ENCODE assay signal across 32 mouse cellular contexts in genomic region chr12:72744803-72745360, GRCm38 (mm10). TPM values are rescaled to one million over a fixed set of nuclear protein-coding genes. Genes with fewer than 3 reads are reported as not detected.
DNase-seq lines count a peak whose midpoint lies in the region; ATAC-seq and TF ChIP-seq lines count a peak whose summit lies in the region.
"Had no signal": no experiment of that assay in that cellular context is flagged by ENCODE, and none has a peak within 500 bp of the region (broad histone marks: within the 10 kb centered on the region; RNA-seq: fewer than 3 reads in every experiment).

No protein-coding gene starts in this region.

- WGBS in heart, embryonic 13.5 days: 30% methylated on average over 9 of the region's 9 CpGs
- WGBS in lung, postnatal 0 days: 20% methylated on average over 9 of the region's 9 CpGs

- no peaks in the 10 kb centered on the region for H3K9me3 ChIP-seq in heart, embryonic 13.5 days
- no peaks in the 10 kb centered on the region for H3K9me3 ChIP-seq in G1E (replicated peaks)
- H3K9me3 ChIP-seq in lung, postnatal 0 days (ENCODE audit: low read length): no peaks in the 10 kb centered on the region
- H3K9me3 ChIP-seq: embryonic facial prominence, embryonic 10.5 days; embryonic facial prominence, embryonic 15.5 days; forebrain, embryonic 12.5 days; heart, embryonic 12.5 days; hindbrain, embryonic 12.5 days; intestine, embryonic 15.5 days; limb, embryonic 12.5 days; liver, embryonic 13.5 days; midbrain, embryonic 12.5 days; neural tube, embryonic 15.5 days; stomach, embryonic 15.5 days had no signal

- no peaks in the 10 kb centered on the region for H3K27me3 ChIP-seq in heart, embryonic 13.5 days (replicated peaks)
- H3K27me3 ChIP-seq in G1E (ENCODE audit: insufficient read depth, low read length): no peaks in the 10 kb centered on the region; the same call in 1 of the 2 replicates
- no peaks in the 10 kb centered on the region for H3K27me3 ChIP-seq in lung, postnatal 0 days (replicated peaks; ENCODE audit: insufficient read depth, low read length)
- H3K27me3 ChIP-seq: embryonic facial prominence, embryonic 15.5 days; forebrain, embryonic 12.5 days; heart, embryonic 12.5 days; hindbrain, embryonic 12.5 days; intestine, embryonic 15.5 days; limb, embryonic 12.5 days; liver, embryonic 13.5 days; midbrain, embryonic 12.5 days; neural tube, embryonic 15.5 days; stomach, embryonic 15.5 days had no signal

- H3K27ac ChIP-seq in heart, embryonic 13.5 days (replicated peaks): 0 out of 2 replicates have a peak overlapping the region, but pooled peaks have one; percentile 20
- H3K27ac ChIP-seq in lung, postnatal 0 days (ENCODE audit: low read length): no peak overlapping the region
- H3K27ac ChIP-seq: embryonic facial prominence, embryonic 10.5 days; embryonic facial prominence, embryonic 15.5 days; forebrain, embryonic 12.5 days; hindbrain, embryonic 12.5 days; hindbrain, postnatal 0 days; intestine, embryonic 15.5 days; kidney, postnatal 0 days; limb, embryonic 12.5 days; liver, embryonic 13.5 days; midbrain, embryonic 12.5 days; neural tube, embryonic 15.5 days; stomach, embryonic 15.5 days had no signal

- H3K4me1 ChIP-seq in heart, embryonic 13.5 days: peaks cover 2% of the 10 kb centered on the region
- H3K4me1 ChIP-seq in G1E (ENCODE audit: insufficient read depth, low read depth, low read length): peaks cover 17% of the 10 kb centered on the region
- H3K4me1 ChIP-seq in lung, postnatal 0 days (ENCODE audit: insufficient read depth, low read depth, low read length): no peaks in the 10 kb centered on the region
- H3K4me1 ChIP-seq: embryonic facial prominence, embryonic 15.5 days; hindbrain, embryonic 12.5 days; intestine, embryonic 15.5 days; midbrain, embryonic 12.5 days; neural tube, embryonic 15.5 days; stomach, embryonic 15.5 days had no signal

- no peak for ATAC-seq in heart, embryonic 13.5 days (ENCODE audit: extremely low read depth, insufficient number of reproducible peaks, low FRiP score, low TSS enrichment)
- peak; percentile 67 for ATAC-seq in G1E (ENCODE audit: extremely low read depth, insufficient number of reproducible peaks, low FRiP score, poor library complexity, severe bottlenecking)
- peak; percentile 46 for ATAC-seq in granulocyte monocyte progenitor cell, adult 5-6 weeks (replicated peaks; ENCODE audit: poor library complexity, severe bottlenecking)
- no peak for ATAC-seq in activated CD4-positive, CD25-positive, alpha-beta regulatory T cell, adult 4 months
- ATAC-seq in lung, postnatal 0 days: no peak
- ATAC-seq: forebrain, postnatal 0 days; hindbrain, postnatal 0 days; intestine, embryonic 15.5 days had no signal

- no peaks in the 10 kb centered on the region for H3K36me3 ChIP-seq in heart, embryonic 13.5 days
- H3K36me3 ChIP-seq in G1E (replicated peaks): no peaks in the 10 kb centered on the region
- no peaks in the 10 kb centered on the region for H3K36me3 ChIP-seq in lung, postnatal 0 days (ENCODE audit: insufficient read depth, low read length)
- H3K36me3 ChIP-seq: embryonic facial prominence, embryonic 10.5 days; embryonic facial prominence, embryonic 15.5 days; forebrain, embryonic 12.5 days; heart, embryonic 12.5 days; hindbrain, embryonic 12.5 days; intestine, embryonic 15.5 days; limb, embryonic 12.5 days; liver, embryonic 13.5 days; midbrain, embryonic 12.5 days; neural tube, embryonic 15.5 days; stomach, embryonic 15.5 days had no signal

- no peak overlapping the region for H3K4me3 ChIP-seq in heart, embryonic 13.5 days
- H3K4me3 ChIP-seq in G1E (ENCODE audit: low read depth, low read length): no peak overlapping the region
- no peak overlapping the region for H3K4me3 ChIP-seq in lung, postnatal 0 days (ENCODE audit: low read depth, low read length)
- H3K4me3 ChIP-seq: embryonic facial prominence, embryonic 10.5 days; embryonic facial prominence, embryonic 15.5 days; forebrain, embryonic 12.5 days; heart, embryonic 12.5 days; hindbrain, embryonic 12.5 days; intestine, embryonic 15.5 days; limb, embryonic 12.5 days; liver, embryonic 13.5 days; midbrain, embryonic 12.5 days; neural tube, embryonic 15.5 days; stomach, embryonic 15.5 days had no signal

- peak overlapping the region; percentile 17; the same call in 1 of the 2 replicates for H3K4me2 ChIP-seq in heart, embryonic 13.5 days
- no peak overlapping the region for H3K4me2 ChIP-seq in lung, postnatal 0 days (replicated peaks; ENCODE audit: low read depth, low read length)
- H3K4me2 ChIP-seq: embryonic facial prominence, embryonic 15.5 days; forebrain, embryonic 12.5 days; heart, embryonic 12.5 days; hindbrain, embryonic 12.5 days; intestine, embryonic 15.5 days; limb, embryonic 12.5 days; liver, embryonic 13.5 days; midbrain, embryonic 12.5 days; neural tube, embryonic 15.5 days; stomach, embryonic 15.5 days had no signal

- TF ChIP-seq EP300 in lung, postnatal 0 days (IDR thresholded peaks at IDR 0.05): no peak

- no peak overlapping the region for H3K9ac ChIP-seq in heart, embryonic 13.5 days
- H3K9ac ChIP-seq in lung, postnatal 0 days (replicated peaks; ENCODE audit: low read depth): no peak overlapping the region
- H3K9ac ChIP-seq: embryonic facial prominence, embryonic 15.5 days; forebrain, embryonic 12.5 days; forebrain, postnatal 0 days; heart, embryonic 12.5 days; hindbrain, embryonic 12.5 days; intestine, embryonic 15.5 days; limb, embryonic 12.5 days; liver, embryonic 13.5 days; midbrain, embryonic 12.5 days; neural tube, embryonic 15.5 days; stomach, embryonic 15.5 days had no signal

- DNase-seq in heart, adult 8-10 months (ENCODE audit: low spot score): no peak
- DNase-seq in 416B (ENCODE audit: low read depth) (peak; percentile 49), G1E (ENCODE audit: low spot score) (peak; percentile 18)
- DNase-seq in thymus, postnatal 4 days: no peak
- DNase-seq in lung, postnatal 0 days (ENCODE audit: low spot score): no peak
- DNase-seq: adrenal gland, adult 8-10 months; cerebellum, adult 2 months; cerebellum, postnatal 14 days; forebrain, postnatal 0 days; heart, postnatal 14 days; kidney, adult 2 months; liver, embryonic 13.5 days; lung, adult 2 months; lung, postnatal 14 days; retina, postnatal 1 day; right cerebral cortex, postnatal 14 days; thymus, postnatal 14 days had no signal

- no peak for TF ChIP-seq CTCF in G1E (IDR thresholded peaks at IDR 0.05; ENCODE audit: low read depth, low read length)
- no peak for TF ChIP-seq CTCF in lung, postnatal 0 days (IDR thresholded peaks at IDR 0.05)

RNA-seq across cellular contexts. Expression of gene Ppm1a, which starts 12.4 kb away (rescaled TPM):
- polyA plus RNA-seq in heart, embryonic 13.5 days (2015; fragmentation: Nextera tagmentation; extraction: Ambion mirVana): 35.9 and 43.5 TPM in 2 replicates
- total RNA-seq in heart, adult 8-10 months (2022): 100 to 1,000 TPM; 237 to 283 (median 258) TPM
- 72.7 and 75.8 TPM in 2 replicates for total RNA-seq in G1E (2014; fragmentation: Nextera tagmentation)
- 138 and 154 TPM in 2 replicates for total RNA-seq in G1E (2017)
- 15.7 and 20.9 TPM in 2 replicates for polyA plus RNA-seq in G1E (2012)
- total RNA-seq in granulocyte monocyte progenitor cell, adult 5-6 weeks (2014; fragmentation: Nextera tagmentation): 52.5 and 63.6 TPM in 2 replicates
- total RNA-seq in granulocyte monocyte progenitor cell, adult 5-6 weeks (2017): 104 and 111 TPM in 2 replicates
- polyA plus RNA-seq in activated CD4-positive, CD25-positive, alpha-beta regulatory T cell, adult 4 months (2017; shearing (Covaris generic)): 10 to 100 TPM; 18.6 to 31.9 TPM
- 54.4 and 57.0 TPM in 2 replicates for polyA plus RNA-seq in lung, postnatal 0 days (2015; fragmentation: Nextera tagmentation; extraction: Ambion mirVana)

Comparison
In these comparisons a context has a peak if more than half of its experiments do, and no peak if none do; other contexts are left out.
1. ATAC-seq: peak in G1E (single experiment) and granulocyte monocyte progenitor cell, adult 5-6 weeks (single experiment); none in heart, embryonic 13.5 days (single experiment), activated CD4-positive, CD25-positive, alpha-beta regulatory T cell, adult 4 months (single experiment) and lung, postnatal 0 days (single experiment).
2. DNase-seq: peak in 416B (single experiment) and G1E (single experiment); none in heart, adult 8-10 months (single experiment), thymus, postnatal 4 days (single experiment) and lung, postnatal 0 days (single experiment).